Mouse (Mus musculus) intestine, embryonic 14.5 days (tissue): ENCODE measurements around the gene Mindy4. TPM values are rescaled to one million over a fixed set of nuclear protein-coding genes. Genes with fewer than 3 reads are reported as not detected.

ENCODE experiments used
- ATAC-seq: fragments of 200-750 bp; cut with Nextera tagmentation; replicated peaks from 2 replicates; pipeline ENCODE4 v1.8.0; 2017; ENCODE audit warnings: low read depth, moderate number of reproducible peaks, moderate TSS enrichment, moderate library complexity; ENCODE audit not compliant: low FRiP score, low TSS enrichment
- DNase-seq: peaks from one replicate; pipeline ENCODE4 v3.0.0-alpha.2; 2018; ENCODE audit warnings: low spot score
- H3K27ac ChIP-seq: fragments of 300-500 bp; sonication (generic); 2 replicates; pipeline ENCODE4 v1.5.1; 2014; ENCODE audit warnings: low read depth, mild to moderate bottlenecking, control low read depth
- H3K27me3 ChIP-seq: fragments of 300-500 bp; sonication (generic); replicated peaks from 2 replicates; pipeline ENCODE4 v1.6.1; 2014; ENCODE audit warnings: low read length, control low read depth; ENCODE audit not compliant: control insufficient read depth, insufficient read depth
- H3K36me3 ChIP-seq: fragments of 300-500 bp; sonication (generic); 2 replicates; pipeline ENCODE4 v1.6.1; 2014; ENCODE audit warnings: low read length, control low read depth; ENCODE audit not compliant: control insufficient read depth, insufficient read depth
- H3K4me1 ChIP-seq: fragments of 300-500 bp; sonication (generic); replicated peaks from 2 replicates; pipeline ENCODE4 v1.6.1; 2014; ENCODE audit warnings: low read length, control low read depth, mixed read lengths; ENCODE audit not compliant: control insufficient read depth, insufficient read depth
- H3K4me2 ChIP-seq: fragments of 300-500 bp; sonication (generic); 2 replicates; pipeline ENCODE4 v1.6.1; 2014; ENCODE audit warnings: low read length
- H3K4me3 ChIP-seq: fragments of 300-500 bp; sonication (generic); 2 replicates; pipeline ENCODE4 v1.5.1; 2014; ENCODE audit warnings: low read depth, low read length, control low read depth, mixed read lengths
- H3K9ac ChIP-seq: fragments of 300-500 bp; sonication (generic); 2 replicates; pipeline ENCODE4 v1.6.1; 2014; ENCODE audit warnings: mild to moderate bottlenecking, low read length
- H3K9me3 ChIP-seq: fragments of 300-500 bp; sonication (generic); 2 replicates; pipeline ENCODE4 v1.6.1; 2016; ENCODE audit warnings: low read length, control low read depth; ENCODE audit not compliant: control insufficient read depth
- WGBS: fragments of 180-500 bp; shearing (Covaris S2); extraction: QIAGEN DNeasy Blood & Tissue Kit; methylation state at CpG from one replicate; pipeline ENCODE4 v1.1.7; 2014; 5-methylcytosine and 5-hydroxymethylcytosine counted together
- polyA plus RNA-seq: library from polyadenylated mRNA; unstranded; fragments of >200 nt; fragmentation: Nextera tagmentation; extraction: Ambion mirVana; gene quantifications from 2 replicates; pipeline ENCODE4 v1.2.1, GENCODE M21; 2014

The Mindy4 gene
- polyA plus RNA-seq, 1 experiment from 2014 or later = 10.9 TPM

- WGBS = 83% methylated on average over 4 of the region's 4 CpGs
- no peaks in the 10 kb centered on the region for H3K27me3 ChIP-seq
- DNase-seq (no peak), ATAC-seq (no peak)
- no peaks in the 10 kb centered on the region for H3K4me1 ChIP-seq
- H3K27ac ChIP-seq = no peak overlapping the region
- no peak overlapping the region for H3K4me3 ChIP-seq
- H3K36me3 ChIP-seq = no peaks in the 10 kb centered on the region
- H3K9me3 ChIP-seq = peaks cover 6% of the 10 kb centered on the region; the same call in 1 of the 2 replicates
- H3K9ac ChIP-seq = no peak overlapping the region
- no peak overlapping the region for H3K4me2 ChIP-seq
These were observed 146.0 kb downstream of the Mindy4 start for GRCm38 (mm10) chr6:55349231-55349630.

GRCm38 (mm10) chr6:55350383-55350952, 147.3 kb downstream of the Mindy4 start:
- Histone ChIP-seq H3K9ac (no peak overlapping the region), H3K36me3 (no peaks in the 10 kb centered on the region), H3K4me1 (no peaks in the 10 kb centered on the region), H3K9me3 (peaks cover 6% of the 10 kb centered on the region; the same call in 1 of the 2 replicates), H3K4me2 (no peak overlapping the region), H3K27me3 (no peaks in the 10 kb centered on the region), H3K27ac (no peak overlapping the region), H3K4me3 (no peak overlapping the region)
- DNase-seq (no peak), ATAC-seq (no peak)
- 92% methylated on average over 6 of the region's 6 CpGs for WGBS

GRCm38 (mm10) chr6:55351712-55352111, 148.5 kb downstream of the Mindy4 start:
- Histone ChIP-seq H3K9ac (no peak overlapping the region), H3K4me2 (no peak overlapping the region), H3K36me3 (no peaks in the 10 kb centered on the region), H3K4me3 (no peak overlapping the region), H3K27me3 (no peaks in the 10 kb centered on the region), H3K9me3 (peaks cover 6% of the 10 kb centered on the region; the same call in 1 of the 2 replicates), H3K27ac (no peak overlapping the region), H3K4me1 (peaks cover 4% of the 10 kb centered on the region; the same call in 1 of the 2 replicates)
- 66% methylated on average over 7 of the region's 7 CpGs for WGBS
- ATAC-seq (no peak), DNase-seq (no peak)

DNA sequence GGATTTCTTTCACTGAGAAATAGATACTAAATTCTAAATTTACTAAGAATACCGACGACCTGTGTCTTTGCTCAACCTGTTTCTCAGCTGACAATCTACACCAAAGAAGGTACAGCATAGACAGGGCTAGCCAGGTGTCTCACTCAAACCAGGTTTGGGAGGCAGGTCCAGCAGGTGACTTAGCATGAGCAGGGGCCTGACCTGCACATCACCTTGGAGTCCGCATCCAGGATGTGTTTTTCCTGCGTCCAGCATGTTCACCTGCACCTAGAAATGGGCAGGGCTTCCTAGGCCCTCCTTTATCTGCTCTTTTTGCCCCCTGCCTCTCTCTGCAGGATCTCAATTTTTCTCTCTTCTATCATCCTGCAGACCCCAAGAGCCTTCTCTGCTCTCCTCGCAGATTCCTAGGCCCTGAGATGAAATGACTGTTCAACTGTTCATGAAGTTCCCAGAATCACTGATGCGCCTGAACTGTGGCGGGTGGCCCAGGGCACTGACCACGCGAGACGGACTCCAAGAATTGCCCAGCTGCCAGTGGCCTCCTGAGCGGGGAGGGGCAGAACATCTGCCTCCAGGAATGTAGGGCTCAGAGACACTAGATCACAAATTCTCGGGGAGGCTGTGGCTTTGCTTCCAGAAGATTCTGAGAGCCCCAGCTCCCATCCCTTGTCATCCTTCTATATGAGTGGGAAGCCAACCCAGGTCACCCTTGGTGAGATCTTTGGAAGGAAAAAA, 150.7 kb downstream of the Mindy4 start:
- H3K36me3 ChIP-seq = no peaks in the 10 kb centered on the region
- no peak overlapping the region for H3K4me2 ChIP-seq
- ATAC-seq (no peak), DNase-seq (no peak)
- no peak overlapping the region for H3K27ac ChIP-seq
- H3K4me1 ChIP-seq = peaks cover 7% of the 10 kb centered on the region; the same call in 1 of the 2 replicates
- peaks cover 6% of the 10 kb centered on the region; the same call in 1 of the 2 replicates for H3K9me3 ChIP-seq
- WGBS = 85% methylated on average over 12 of the region's 12 CpGs
- no peaks in the 10 kb centered on the region for H3K27me3 ChIP-seq
- H3K4me3 ChIP-seq = no peak overlapping the region
- H3K9ac ChIP-seq = no peak overlapping the region

DNA sequence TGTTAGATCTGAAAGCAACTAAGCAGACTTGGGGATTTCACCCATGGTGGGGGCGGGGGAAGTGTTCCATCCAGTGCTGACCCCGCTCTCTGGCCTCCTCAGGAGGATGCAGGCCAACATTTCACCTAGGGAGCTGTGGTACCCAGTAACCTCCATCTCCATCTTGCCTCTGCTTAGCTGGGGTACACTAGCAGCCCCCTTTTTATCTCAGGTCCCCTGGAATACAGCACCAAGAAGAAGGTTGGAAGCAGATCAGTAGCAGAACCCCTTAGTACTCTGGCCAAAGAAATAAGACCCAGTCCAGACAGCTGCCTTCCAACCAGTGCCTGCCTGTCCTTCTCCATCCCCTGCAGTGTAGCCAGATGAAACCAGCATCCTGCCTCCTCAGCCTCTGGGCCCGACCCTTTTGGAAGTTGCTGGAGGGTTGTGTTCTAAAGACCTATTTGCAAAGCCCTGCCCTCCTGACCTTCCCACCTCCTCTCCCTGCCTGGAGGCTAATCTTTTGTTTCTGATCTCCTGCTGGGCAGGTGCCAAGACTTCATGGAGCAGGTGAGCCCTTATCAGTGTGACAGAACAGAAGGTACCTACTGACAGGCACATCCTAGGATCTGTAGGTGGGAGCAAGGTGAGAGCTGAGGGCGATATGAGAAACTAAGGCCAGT, 151.4 kb downstream of the Mindy4 start:
- no peak for ATAC-seq

GRCm38 (mm10) chr6:55355575-55355974, 152.4 kb downstream of the Mindy4 start:
- Histone ChIP-seq H3K4me3 (no peak overlapping the region), H3K27ac (no peak overlapping the region), H3K4me2 (no peak overlapping the region), H3K9ac (no peak overlapping the region), H3K4me1 (peaks cover 7% of the 10 kb centered on the region; the same call in 1 of the 2 replicates), H3K9me3 (no peaks in the 10 kb centered on the region), H3K36me3 (no peaks in the 10 kb centered on the region), H3K27me3 (no peaks in the 10 kb centered on the region)
- WGBS = 53% methylated on average over 7 of the region's 7 CpGs
- no peak for DNase-seq
- no peak for ATAC-seq

More for the DNA sequence above, 151.4 kb downstream of the Mindy4 start:
- Histone ChIP-seq H3K9ac (no peak overlapping the region), H3K4me1 (peaks cover 7% of the 10 kb centered on the region; the same call in 1 of the 2 replicates), H3K9me3 (peaks cover 6% of the 10 kb centered on the region; the same call in 1 of the 2 replicates), H3K4me2 (no peak overlapping the region), H3K36me3 (no peaks in the 10 kb centered on the region), H3K27me3 (no peaks in the 10 kb centered on the region), H3K4me3 (no peak overlapping the region), H3K27ac (no peak overlapping the region)
- 70% methylated on average over 4 of the region's 4 CpGs for WGBS
- DNase-seq = no peak

DNA sequence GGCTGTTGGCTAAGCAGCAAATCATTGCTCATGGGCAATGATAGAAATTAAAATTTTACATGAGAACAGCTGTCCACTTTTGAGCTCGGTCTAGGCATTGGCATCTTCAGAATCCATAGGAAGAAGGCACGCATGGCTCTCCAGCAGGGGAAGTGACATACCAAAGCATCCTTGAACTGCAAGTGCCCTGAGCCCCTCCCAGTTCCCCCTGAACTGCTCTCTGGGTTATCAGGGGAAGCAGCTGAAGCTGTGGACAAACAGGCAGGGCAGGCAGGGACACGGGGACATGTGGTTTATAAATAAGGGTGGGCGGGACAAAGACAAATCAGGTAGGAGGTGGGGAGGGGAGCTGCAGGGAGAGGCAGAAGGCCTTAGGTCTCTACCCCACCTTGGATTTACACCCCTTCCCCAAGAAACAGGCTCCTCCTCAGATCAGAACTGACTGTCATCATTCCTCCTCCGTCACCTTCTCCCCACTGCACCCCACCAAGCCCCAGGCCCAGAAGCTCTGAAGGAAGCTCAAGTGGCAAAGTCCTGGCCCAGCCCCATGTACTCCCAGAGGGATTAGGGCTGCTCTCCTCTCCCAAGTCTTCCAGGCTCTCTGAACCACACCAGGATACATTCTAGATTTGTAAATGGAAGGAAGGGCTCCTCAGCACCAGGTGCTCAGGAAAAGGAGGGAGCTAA, 153.0 kb downstream of the Mindy4 start:
- Histone ChIP-seq H3K27me3 (no peaks in the 10 kb centered on the region), H3K4me3 (no peak overlapping the region), H3K4me1 (peaks cover 7% of the 10 kb centered on the region; the same call in 1 of the 2 replicates), H3K36me3 (no peaks in the 10 kb centered on the region), H3K9ac (no peak overlapping the region), H3K27ac (no peak overlapping the region), H3K4me2 (no peak overlapping the region), H3K9me3 (no peaks in the 10 kb centered on the region)
- ATAC-seq (no peak), DNase-seq (no peak)
- 43% methylated on average over 5 of the region's 5 CpGs for WGBS

DNA sequence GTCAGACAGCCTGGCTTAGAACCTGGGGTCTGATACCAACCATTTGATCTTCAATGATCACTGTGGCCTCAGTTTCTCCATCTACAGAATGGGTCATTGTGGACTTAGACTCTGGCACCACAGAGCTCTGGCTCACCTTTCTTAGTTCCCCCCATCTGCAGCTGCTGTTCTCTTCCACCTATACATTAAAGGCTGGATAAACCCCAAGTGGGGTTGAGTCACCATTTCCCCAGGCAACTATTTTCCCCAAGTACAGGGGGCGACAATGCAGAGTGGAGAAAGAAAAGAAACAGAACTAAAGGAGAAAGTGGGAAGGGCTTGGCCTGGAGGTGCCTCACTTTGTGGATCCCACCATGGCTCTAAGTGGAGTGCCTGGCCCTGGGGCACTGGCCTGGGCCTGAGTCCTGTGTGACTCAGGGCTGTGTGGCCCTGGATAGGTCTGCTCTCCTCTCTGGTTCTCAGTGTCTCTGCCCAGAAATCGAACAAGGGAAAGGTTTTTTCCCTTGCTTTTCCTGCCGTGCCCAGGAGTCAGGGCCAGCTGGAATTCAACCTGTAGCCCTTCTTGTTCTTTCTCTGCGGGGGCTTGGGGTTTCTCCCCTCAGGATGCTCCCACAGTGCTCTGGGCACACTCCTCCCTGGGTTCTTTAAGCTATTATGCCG, 153.9 kb downstream of the Mindy4 start:
- Histone ChIP-seq H3K9me3 (no peaks in the 10 kb centered on the region), H3K27me3 (no peaks in the 10 kb centered on the region), H3K4me3 (no peak overlapping the region), H3K36me3 (no peaks in the 10 kb centered on the region), H3K4me2 (no peak overlapping the region), H3K9ac (no peak overlapping the region), H3K4me1 (peaks cover 7% of the 10 kb centered on the region; the same call in 1 of the 2 replicates), H3K27ac (peak overlapping the region; percentile 25; the same call in 1 of the 2 replicates)
- no peak for DNase-seq
- no peak for ATAC-seq
- WGBS = 69% methylated on average over 5 of the region's 5 CpGs
